Mouse (Mus musculus) thymus, adult 2 months (tissue): ENCODE results near the gene Dixdc1.

ENCODE experiments used
- CTCF ChIP-seq: fragments of 200-500 bp; IDR thresholded peaks from 2 replicates; pipeline ENCODE4 v1.5.1; 2012; ENCODE audit warnings: mild to moderate bottlenecking, control low read depth, low read length, moderate library complexity, borderline replicate concordance; ENCODE audit not compliant: control insufficient read depth, poor library complexity, insufficient read depth; ENCODE audit errors: extremely low read depth
- POLR2A ChIP-seq: fragments of 200-500 bp; IDR thresholded peaks from 2 replicates; pipeline ENCODE4 v1.6.1; 2012; ENCODE audit warnings: mild to moderate bottlenecking, low read length, control low read depth, moderate library complexity; ENCODE audit not compliant: control insufficient read depth, poor library complexity, insufficient read depth; ENCODE audit errors: extremely low read depth

DNA sequence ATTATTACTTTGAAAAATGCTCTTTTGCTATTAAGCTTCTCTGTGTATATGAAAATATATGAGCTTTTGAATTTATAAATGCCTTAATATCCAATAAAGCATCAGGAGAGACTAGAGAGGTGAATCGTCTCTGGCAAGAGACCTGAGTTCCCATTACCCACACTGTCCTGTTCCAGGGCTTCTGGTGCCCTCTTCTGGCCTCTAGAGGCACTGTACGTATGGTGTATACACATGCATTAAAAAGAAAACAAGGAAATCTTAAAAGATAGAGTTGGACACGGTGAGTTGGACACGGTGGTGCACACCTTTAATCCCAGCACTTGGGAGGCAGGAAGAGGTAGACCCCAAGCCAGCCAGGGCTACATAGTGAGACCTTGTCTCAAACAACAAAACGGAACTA, 68.6 kb downstream of the Dixdc1 start:
- TF ChIP-seq POLR2A (no peak), CTCF (no peak)
